Mouse (Mus musculus) intestine, embryonic 14.5 days (tissue): ENCODE results near the gene Hunk. TPM values are rescaled to one million over a fixed set of nuclear protein-coding genes. Genes with fewer than 3 reads are reported as not detected.

Source experiments
- ATAC-seq: fragments of 200-750 bp; cut with Nextera tagmentation; replicated peaks from 2 replicates; pipeline ENCODE4 v1.8.0; 2017; ENCODE audit warnings: low read depth, moderate number of reproducible peaks, moderate TSS enrichment, moderate library complexity; ENCODE audit not compliant: low FRiP score, low TSS enrichment
- DNase-seq: peaks from one replicate; pipeline ENCODE4 v3.0.0-alpha.2; 2018; ENCODE audit warnings: low spot score
- H3K27ac ChIP-seq: fragments of 300-500 bp; sonication (generic); 2 replicates; pipeline ENCODE4 v1.5.1; 2014; ENCODE audit warnings: low read depth, mild to moderate bottlenecking, control low read depth
- H3K27me3 ChIP-seq: fragments of 300-500 bp; sonication (generic); replicated peaks from 2 replicates; pipeline ENCODE4 v1.6.1; 2014; ENCODE audit warnings: low read length, control low read depth; ENCODE audit not compliant: control insufficient read depth, insufficient read depth
- H3K36me3 ChIP-seq: fragments of 300-500 bp; sonication (generic); 2 replicates; pipeline ENCODE4 v1.6.1; 2014; ENCODE audit warnings: low read length, control low read depth; ENCODE audit not compliant: control insufficient read depth, insufficient read depth
- H3K4me1 ChIP-seq: fragments of 300-500 bp; sonication (generic); replicated peaks from 2 replicates; pipeline ENCODE4 v1.6.1; 2014; ENCODE audit warnings: low read length, control low read depth, mixed read lengths; ENCODE audit not compliant: control insufficient read depth, insufficient read depth
- H3K4me2 ChIP-seq: fragments of 300-500 bp; sonication (generic); 2 replicates; pipeline ENCODE4 v1.6.1; 2014; ENCODE audit warnings: low read length
- H3K4me3 ChIP-seq: fragments of 300-500 bp; sonication (generic); 2 replicates; pipeline ENCODE4 v1.5.1; 2014; ENCODE audit warnings: low read depth, low read length, control low read depth, mixed read lengths
- H3K9ac ChIP-seq: fragments of 300-500 bp; sonication (generic); 2 replicates; pipeline ENCODE4 v1.6.1; 2014; ENCODE audit warnings: mild to moderate bottlenecking, low read length
- H3K9me3 ChIP-seq: fragments of 300-500 bp; sonication (generic); 2 replicates; pipeline ENCODE4 v1.6.1; 2016; ENCODE audit warnings: low read length, control low read depth; ENCODE audit not compliant: control insufficient read depth
- WGBS: fragments of 180-500 bp; shearing (Covaris S2); extraction: QIAGEN DNeasy Blood & Tissue Kit; methylation state at CpG from one replicate; pipeline ENCODE4 v1.1.7; 2014; 5-methylcytosine and 5-hydroxymethylcytosine counted together
- polyA plus RNA-seq: library from polyadenylated mRNA; unstranded; fragments of >200 nt; fragmentation: Nextera tagmentation; extraction: Ambion mirVana; gene quantifications from 2 replicates; pipeline ENCODE4 v1.2.1, GENCODE M21; 2014

Hunk gene
- polyA plus RNA-seq, 1 experiment from 2014 or later = 11.0 TPM

DNA sequence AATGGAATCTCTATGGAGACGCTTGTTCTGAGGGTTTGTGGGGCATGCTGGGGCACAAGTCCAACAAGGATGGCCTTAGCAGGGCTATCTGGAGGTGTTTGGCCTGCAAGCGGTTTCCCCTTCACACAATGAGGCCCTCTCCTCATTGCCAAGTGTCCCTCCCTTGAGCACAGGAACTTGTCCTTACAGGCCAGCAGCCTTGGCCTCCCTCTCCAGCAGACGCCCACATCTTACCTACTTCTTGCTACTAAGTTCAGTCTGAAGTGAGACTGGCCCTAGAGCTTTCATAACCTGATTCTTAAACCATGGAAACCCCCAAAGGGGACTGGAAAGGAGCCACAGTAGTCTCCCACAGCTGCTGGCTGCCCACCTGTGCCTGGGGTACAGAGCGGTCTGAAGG is 104.3 kb downstream of the Hunk start:
- no peak overlapping the region for H3K9ac ChIP-seq
- H3K4me3 ChIP-seq = no peak overlapping the region
- peaks cover 39% of the 10 kb centered on the region for H3K36me3 ChIP-seq
- peaks cover 16% of the 10 kb centered on the region for H3K4me1 ChIP-seq
- no peak overlapping the region for H3K27ac ChIP-seq
- H3K4me2 ChIP-seq = no peak overlapping the region
- DNase-seq = no peak
- no peaks in the 10 kb centered on the region for H3K27me3 ChIP-seq
- H3K9me3 ChIP-seq = no peaks in the 10 kb centered on the region
- ATAC-seq = no peak
- 82% methylated on average over 4 of the region's 4 CpGs for WGBS

- ATAC-seq = no peak
- peak overlapping the region; percentile 11; the same call in 1 of the 2 replicates for H3K27ac ChIP-seq
- no peak for DNase-seq
- H3K4me3 ChIP-seq = no peak overlapping the region
- no peaks in the 10 kb centered on the region for H3K27me3 ChIP-seq
- no peak overlapping the region for H3K9ac ChIP-seq
- H3K4me1 ChIP-seq = peaks cover 16% of the 10 kb centered on the region
- WGBS = 29% methylated on average over 5 of the region's 5 CpGs
- no peaks in the 10 kb centered on the region for H3K9me3 ChIP-seq
- H3K36me3 ChIP-seq = peaks cover 49% of the 10 kb centered on the region
- H3K4me2 ChIP-seq = no peak overlapping the region
These were observed 106.2 kb downstream of the Hunk start for GRCm38 (mm10) chr16:90491898-90492499.

GRCm38 (mm10) chr16:90496930-90497329 is 111.1 kb downstream of the Hunk start:
- WGBS = 48% methylated on average over 11 of the region's 11 CpGs
- Histone ChIP-seq H3K4me1 (peaks cover 9% of the 10 kb centered on the region), H3K27ac (no peak overlapping the region), H3K9me3 (no peaks in the 10 kb centered on the region), H3K36me3 (peaks cover 46% of the 10 kb centered on the region), H3K4me3 (no peak overlapping the region), H3K4me2 (no peak overlapping the region), H3K9ac (no peak overlapping the region), H3K27me3 (no peaks in the 10 kb centered on the region)
- ATAC-seq = no peak
- no peak for DNase-seq

DNA sequence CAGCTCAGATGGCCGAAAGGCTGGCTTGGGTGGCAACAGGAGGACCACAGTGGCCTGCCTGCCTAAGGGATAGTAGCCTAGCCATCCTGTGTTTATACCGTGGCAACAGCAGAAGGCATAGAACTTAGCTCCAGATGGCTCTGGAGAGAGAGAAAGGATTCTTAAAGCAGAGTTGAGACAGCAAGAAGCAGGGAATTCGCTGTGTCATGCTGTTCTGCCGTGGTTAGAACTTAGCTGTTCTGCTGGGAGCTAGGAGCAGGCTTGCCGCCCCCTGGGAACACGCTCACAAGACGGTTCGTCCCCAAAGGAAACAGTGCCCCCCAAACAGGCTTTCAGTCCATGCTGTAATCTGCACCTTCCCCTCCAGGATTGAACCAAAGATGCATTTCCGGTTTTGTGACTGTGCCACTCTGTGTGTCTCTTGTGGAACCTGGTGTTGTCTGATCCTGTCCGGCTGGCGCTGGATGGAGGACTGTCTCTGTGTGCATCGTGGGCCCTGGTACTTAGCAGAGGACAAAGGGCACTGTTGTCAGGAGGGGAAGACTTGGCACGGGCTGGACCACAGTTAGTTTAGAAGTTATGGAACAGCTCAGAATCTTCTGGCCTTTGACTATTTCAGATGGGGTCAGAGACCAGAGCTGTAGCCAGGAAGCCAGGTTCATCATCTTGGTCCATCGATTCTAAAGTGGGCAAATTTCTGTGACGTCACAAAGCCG is 112.1 kb downstream of the Hunk start:
- no peaks in the 10 kb centered on the region for H3K27me3 ChIP-seq
- no peaks in the 10 kb centered on the region for H3K9me3 ChIP-seq
- peaks cover 8% of the 10 kb centered on the region; the same call in 1 of the 2 replicates for H3K4me1 ChIP-seq
- 85% methylated on average over 16 of the region's 16 CpGs for WGBS
- no peak for ATAC-seq
- H3K9ac ChIP-seq = no peak overlapping the region
- H3K4me3 ChIP-seq = no peak overlapping the region
- DNase-seq = no peak
- H3K4me2 ChIP-seq = no peak overlapping the region
- H3K27ac ChIP-seq = no peak overlapping the region
- peaks cover 44% of the 10 kb centered on the region for H3K36me3 ChIP-seq

GRCm38 (mm10) chr16:90500809-90501208 is 115.0 kb downstream of the Hunk start:
- no peak overlapping the region for H3K4me2 ChIP-seq
- ATAC-seq = no peak
- H3K9ac ChIP-seq = no peak overlapping the region
- 70% methylated on average over 6 of the region's 6 CpGs for WGBS
- H3K9me3 ChIP-seq = no peaks in the 10 kb centered on the region
- no peak for DNase-seq
- no peak overlapping the region for H3K27ac ChIP-seq
- no peak overlapping the region for H3K4me3 ChIP-seq
- H3K4me1 ChIP-seq = no peaks in the 10 kb centered on the region
- H3K36me3 ChIP-seq = peaks cover 31% of the 10 kb centered on the region
- no peaks in the 10 kb centered on the region for H3K27me3 ChIP-seq

GRCm38 (mm10) chr16:90505252-90505651 is 119.4 kb downstream of the Hunk start:
- Histone ChIP-seq H3K9ac (no peak overlapping the region), H3K4me1 (no peaks in the 10 kb centered on the region), H3K36me3 (no peaks in the 10 kb centered on the region), H3K27ac (no peak overlapping the region), H3K4me3 (no peak overlapping the region), H3K27me3 (no peaks in the 10 kb centered on the region), H3K4me2 (no peak overlapping the region), H3K9me3 (no peaks in the 10 kb centered on the region)
- DNase-seq (no peak), ATAC-seq (no peak)
- 80% methylated on average over 10 of the region's 10 CpGs for WGBS

DNA sequence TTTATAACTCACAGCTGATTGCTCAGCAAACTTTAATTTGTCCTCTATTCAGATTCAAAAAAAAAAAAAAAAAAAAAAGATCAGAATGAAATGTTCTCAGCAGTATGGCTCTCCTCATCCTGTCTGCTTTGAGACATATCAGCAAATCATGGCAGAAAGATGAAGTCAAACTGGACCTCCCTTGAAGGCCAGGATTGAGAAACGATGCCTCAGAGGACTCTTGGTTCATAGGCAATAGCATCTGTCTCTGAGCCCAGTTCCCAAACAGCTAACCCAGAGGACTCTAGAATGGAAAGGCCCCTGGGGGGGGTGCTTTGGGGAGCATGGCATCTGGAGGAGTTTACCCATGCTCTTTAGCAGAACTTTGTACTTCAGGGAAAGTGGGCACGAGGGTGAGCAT is 119.9 kb downstream of the Hunk start:
- DNase-seq (no peak), ATAC-seq (no peak)
- H3K27ac ChIP-seq = no peak overlapping the region
- no peaks in the 10 kb centered on the region for H3K4me1 ChIP-seq
- H3K27me3 ChIP-seq = no peaks in the 10 kb centered on the region
- H3K9me3 ChIP-seq = no peaks in the 10 kb centered on the region
- H3K4me2 ChIP-seq = no peak overlapping the region
- H3K4me3 ChIP-seq = no peak overlapping the region
- WGBS = 89% methylated on average over 2 of the region's 2 CpGs
- no peaks in the 10 kb centered on the region for H3K36me3 ChIP-seq
- H3K9ac ChIP-seq = no peak overlapping the region

- DNase-seq = no peak
- Histone ChIP-seq H3K4me3 (no peak overlapping the region), H3K4me2 (no peak overlapping the region), H3K4me1 (no peaks in the 10 kb centered on the region), H3K9me3 (no peaks in the 10 kb centered on the region), H3K27ac (no peak overlapping the region), H3K27me3 (no peaks in the 10 kb centered on the region), H3K9ac (no peak overlapping the region), H3K36me3 (no peaks in the 10 kb centered on the region)
- 82% methylated on average over 19 of the region's 19 CpGs for WGBS
- ATAC-seq = no peak
These were observed 125.9 kb downstream of the Hunk start for GRCm38 (mm10) chr16:90511551-90512296.
